Mouse (Mus musculus) cerebellum, adult 2 months (tissue): ENCODE measurements around the gene Smg6.

Source experiments
- CTCF ChIP-seq: fragments of 200-500 bp; IDR thresholded peaks from 2 replicates; pipeline ENCODE4 v1.5.1; 2011; ENCODE audit warnings: low read depth, mild to moderate bottlenecking, control low read depth, low read length, moderate library complexity, borderline replicate concordance; ENCODE audit not compliant: insufficient read depth
- POLR2A ChIP-seq: fragments of 200-500 bp; IDR thresholded peaks from 2 replicates; pipeline ENCODE4 v1.6.1; 2011; ENCODE audit warnings: low read length, control low read depth, borderline replicate concordance; ENCODE audit not compliant: insufficient read depth

DNA sequence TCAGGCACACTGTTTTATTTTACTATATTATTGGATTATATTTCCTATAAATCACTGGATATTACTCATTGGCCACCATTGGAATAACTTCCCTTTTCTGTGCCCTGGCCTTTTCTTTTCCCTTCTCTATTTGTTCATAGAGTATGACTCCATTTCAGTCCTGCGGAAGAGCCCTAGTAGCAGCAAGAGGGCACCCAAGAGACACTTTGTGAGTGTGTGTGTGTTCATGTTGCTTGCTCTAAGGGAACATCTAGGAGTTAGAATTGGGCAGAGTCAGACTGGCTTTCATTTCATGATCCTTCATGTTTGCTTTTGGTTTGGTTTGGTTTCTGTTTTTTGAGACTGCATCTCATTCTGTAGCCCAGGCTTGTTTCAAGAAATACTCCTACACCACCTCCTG is 68.5 kb downstream of the Smg6 start:
- TF ChIP-seq POLR2A = no peak
- peak; percentile 34; the same call in 1 of the 2 replicates for TF ChIP-seq CTCF
